Mouse (Mus musculus): ENCODE data around the gene Nsmce4a.
"Not testable (repeated sequence)": the region's sequence is repeated elsewhere in the genome, so short reads cannot be mapped to it uniquely, and the experiment has no call there.

The Nsmce4a gene

GRCm38 (mm10) chr7:130572821-130573220, at the start of gene Nsmce4a:
TSS of gene Nsmce4a (minus strand) at chr7:130573118.
- DNase-seq = no peak

GRCm38 (mm10) chr7:130622359-130622758, 49.4 kb upstream of the Nsmce4a start:
- DNase-seq = no peak

- no peak for DNase-seq
These were observed 49.0 kb upstream of the Nsmce4a start for GRCm38 (mm10) chr7:130621953-130622352.

- no peak for DNase-seq
These were observed 48.1 kb upstream of the Nsmce4a start for GRCm38 (mm10) chr7:130621068-130621467.

- DNase-seq = no peak
These were observed 44.7 kb upstream of the Nsmce4a start for GRCm38 (mm10) chr7:130617591-130617990.

GRCm38 (mm10) chr7:130613973-130614372, 41.1 kb upstream of the Nsmce4a start:
- DNase-seq = no peak

GRCm38 (mm10) chr7:130606958-130607357, 34.0 kb upstream of the Nsmce4a start:
- DNase-seq = no peak

GRCm38 (mm10) chr7:130605111-130605510, 32.2 kb upstream of the Nsmce4a start:
- DNase-seq = no peak

GRCm38 (mm10) chr7:130604390-130604789, 31.5 kb upstream of the Nsmce4a start:
- no peak for DNase-seq

- no peak for DNase-seq
These were observed 30.6 kb upstream of the Nsmce4a start for GRCm38 (mm10) chr7:130603556-130603955.

- no peak for DNase-seq
These were observed 29.9 kb upstream of the Nsmce4a start for GRCm38 (mm10) chr7:130602804-130603203.

GRCm38 (mm10) chr7:130600546-130600945, 27.6 kb upstream of the Nsmce4a start:
- no peak for DNase-seq

GRCm38 (mm10) chr7:130600074-130600473, 27.2 kb upstream of the Nsmce4a start:
- DNase-seq = no peak

GRCm38 (mm10) chr7:130597546-130597945, 24.6 kb upstream of the Nsmce4a start:
- DNase-seq = no peak

GRCm38 (mm10) chr7:130596079-130596855, 23.3 kb upstream of the Nsmce4a start:
- DNase-seq = not testable (repeated sequence)

- DNase-seq = not testable (repeated sequence)
These were observed 20.7 kb upstream of the Nsmce4a start for GRCm38 (mm10) chr7:130593375-130594239.

- DNase-seq = not testable (repeated sequence)
These were observed 20.1 kb upstream of the Nsmce4a start for GRCm38 (mm10) chr7:130592975-130593374.

GRCm38 (mm10) chr7:130590845-130591437, 18.0 kb upstream of the Nsmce4a start:
- DNase-seq = no peak

- no peak for DNase-seq
These were observed 17.3 kb upstream of the Nsmce4a start for GRCm38 (mm10) chr7:130590081-130590828.

- no peak for DNase-seq
These were observed 13.7 kb upstream of the Nsmce4a start for GRCm38 (mm10) chr7:130586521-130587072.

GRCm38 (mm10) chr7:130578607-130579006, 5.7 kb upstream of the Nsmce4a start:
- no peak for DNase-seq

- DNase-seq = no peak
These were observed 5.1 kb upstream of the Nsmce4a start for GRCm38 (mm10) chr7:130578066-130578465.

Measured in liver (tissue).